Mouse (Mus musculus) heart, postnatal 0 days (tissue): ENCODE data around the gene Galnt10. TPM values are rescaled to one million over a fixed set of nuclear protein-coding genes. Genes with fewer than 3 reads are reported as not detected.

ENCODE experiments used
- ATAC-seq: fragments of 200-750 bp; cut with Nextera tagmentation; 2 replicates; pipeline ENCODE4 v1.8.0; 2017; ENCODE audit warnings: low read depth, moderate number of reproducible peaks, moderate library complexity; ENCODE audit not compliant: insufficient read depth
- DNase-seq: peaks from one replicate; pipeline ENCODE4 v3.0.0-alpha.2; 2016; ENCODE audit warnings: low spot score
- H3K27ac ChIP-seq: fragments of 300-500 bp; sonication (generic); 2 replicates; pipeline ENCODE4 v1.5.1; 2014; ENCODE audit warnings: low read depth, mild to moderate bottlenecking
- H3K27me3 ChIP-seq: fragments of 300-500 bp; sonication (generic); 2 replicates; pipeline ENCODE4 v1.6.1; 2014; ENCODE audit warnings: low read length, mixed read lengths; ENCODE audit not compliant: control insufficient read depth, insufficient read depth
- H3K36me3 ChIP-seq: fragments of 300-500 bp; sonication (generic); replicated peaks from 2 replicates; pipeline ENCODE4 v1.6.1; 2014; ENCODE audit warnings: low read length, mixed read lengths; ENCODE audit not compliant: control insufficient read depth, insufficient read depth
- H3K4me1 ChIP-seq: fragments of 300-500 bp; sonication (generic); 2 replicates; pipeline ENCODE4 v1.6.1; 2014; ENCODE audit warnings: antibody characterized with exemption; ENCODE audit not compliant: control insufficient read depth, insufficient read depth
- H3K4me2 ChIP-seq: fragments of 300-500 bp; sonication (generic); 2 replicates; pipeline ENCODE4 v1.6.1; 2014; ENCODE audit warnings: low read depth, mild to moderate bottlenecking, low read length, moderate library complexity
- H3K4me3 ChIP-seq: fragments of 300-500 bp; sonication (generic); 2 replicates; pipeline ENCODE4 v1.5.1; 2014; ENCODE audit warnings: low read depth, low read length
- H3K9ac ChIP-seq: fragments of 300-500 bp; sonication (generic); replicated peaks from 2 replicates; pipeline ENCODE4 v1.6.1; 2014; ENCODE audit warnings: low read depth, low read length, mixed read lengths
- H3K9me3 ChIP-seq: fragments of 300-500 bp; sonication (generic); replicated peaks from 2 replicates; pipeline ENCODE4 v1.6.1; 2016; ENCODE audit warnings: low read length; ENCODE audit not compliant: control insufficient read depth
- CTCF ChIP-seq: IDR thresholded peaks from 2 replicates; pipeline ENCODE4 v1.5.1; 2016; ENCODE audit warnings: antibody characterized with exemption, control low read depth, low read depth
- EP300 ChIP-seq: IDR thresholded peaks from 2 replicates; pipeline ENCODE4 v1.6.1; 2016; ENCODE audit warnings: antibody characterized with exemption, low read depth
- WGBS: fragments of 180-500 bp; shearing (Covaris S2); extraction: QIAGEN DNeasy Blood & Tissue Kit; methylation state at CpG from one replicate; pipeline ENCODE4 v1.1.7; 2014; 5-methylcytosine and 5-hydroxymethylcytosine counted together
- polyA plus RNA-seq: library from polyadenylated mRNA; unstranded; fragments of >200 nt; fragmentation: Nextera tagmentation; extraction: Ambion mirVana; gene quantifications from 2 replicates; pipeline ENCODE4 v1.2.1, GENCODE M21; 2015
- total RNA-seq: library from RNA; depleted of rRNA; stranded (reverse); fragments of >200 nt; gene quantifications from 2 replicates; pipeline ENCODE4 v1.2.3, GENCODE M21; 2014; ENCODE audit warnings: low replicate concordance

Galnt10 gene
- total and polyA plus RNA-seq, 2 experiments from 2014 or later = 3.4 to 4.3 TPM

DNA sequence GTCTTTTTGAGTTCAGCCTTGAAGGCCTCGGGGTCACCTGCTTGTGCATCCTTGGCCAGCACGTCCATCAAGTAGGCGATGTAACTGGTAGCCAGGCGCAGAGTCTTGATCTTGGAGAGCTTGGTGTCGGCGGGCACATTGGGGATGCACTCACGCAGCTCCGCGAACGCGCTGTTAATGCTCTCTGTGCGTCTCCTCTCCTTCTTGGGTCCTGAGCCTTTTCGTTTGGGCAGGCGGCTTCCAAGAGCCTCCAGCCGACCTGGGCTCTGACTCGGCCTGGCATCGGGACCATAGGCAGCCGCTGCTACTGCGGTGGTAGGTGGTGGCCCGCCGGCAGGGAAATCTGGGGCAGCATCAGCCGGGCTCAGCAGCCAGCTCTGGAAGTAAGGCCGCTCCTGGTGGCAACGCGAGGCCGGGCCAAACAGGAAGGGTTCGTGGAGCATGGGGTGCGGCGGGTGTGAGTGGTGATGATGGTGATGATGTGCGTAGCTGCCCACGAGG is 186.1 kb downstream of the Galnt10 start:
- WGBS = 15% methylated on average over 31 of the region's 31 CpGs
- TF ChIP-seq CTCF (no peak), EP300 (no peak)
- no peaks in the 10 kb centered on the region for H3K36me3 ChIP-seq
- peak overlapping the region; percentile 37 for H3K4me3 ChIP-seq
- H3K27ac ChIP-seq = peak overlapping the region; percentile 50; the same call in 1 of the 2 replicates
- peak overlapping the region; percentile 48 for H3K4me2 ChIP-seq
- no peak for ATAC-seq
- no peak for DNase-seq
- peaks cover 89% of the 10 kb centered on the region for H3K27me3 ChIP-seq
- H3K9me3 ChIP-seq = no peaks in the 10 kb centered on the region
- H3K4me1 ChIP-seq = peaks cover 14% of the 10 kb centered on the region
- H3K9ac ChIP-seq = 0 out of 2 replicates have a peak overlapping the region, but pooled peaks have one; percentile 35

DNA sequence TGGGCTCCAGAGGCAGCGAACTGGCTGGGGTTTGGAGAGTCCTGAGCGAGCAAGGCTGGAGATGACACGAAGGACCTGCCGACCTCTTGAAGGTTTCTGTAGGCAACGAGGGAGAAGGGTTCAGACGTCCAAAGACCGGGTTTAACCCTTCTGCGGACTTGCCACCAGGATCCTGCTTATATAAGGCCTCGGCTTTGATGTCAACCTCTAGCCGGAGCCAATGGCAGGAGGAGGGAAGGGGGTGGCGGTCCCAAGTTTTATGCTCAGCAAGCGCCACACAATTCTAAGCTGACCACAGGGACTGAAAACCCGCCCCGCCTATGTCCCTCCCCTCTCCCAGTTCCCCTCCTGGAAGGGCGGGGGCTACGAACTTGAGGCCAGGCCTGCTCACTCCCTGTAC is 186.6 kb downstream of the Galnt10 start:
- no peak for DNase-seq
- Histone ChIP-seq H3K36me3 (no peaks in the 10 kb centered on the region), H3K27ac (peak overlapping the region; percentile 50; the same call in 1 of the 2 replicates), H3K9me3 (no peaks in the 10 kb centered on the region), H3K27me3 (peaks cover 94% of the 10 kb centered on the region), H3K4me3 (peak overlapping the region; percentile 37), H3K4me1 (peaks cover 14% of the 10 kb centered on the region), H3K9ac (no peak overlapping the region), H3K4me2 (peak overlapping the region; percentile 48)
- TF ChIP-seq CTCF (no peak), EP300 (no peak)
- 34% methylated on average over 16 of the region's 16 CpGs for WGBS
- ATAC-seq = peak; percentile 40; the same call in 1 of the 2 replicates

DNA sequence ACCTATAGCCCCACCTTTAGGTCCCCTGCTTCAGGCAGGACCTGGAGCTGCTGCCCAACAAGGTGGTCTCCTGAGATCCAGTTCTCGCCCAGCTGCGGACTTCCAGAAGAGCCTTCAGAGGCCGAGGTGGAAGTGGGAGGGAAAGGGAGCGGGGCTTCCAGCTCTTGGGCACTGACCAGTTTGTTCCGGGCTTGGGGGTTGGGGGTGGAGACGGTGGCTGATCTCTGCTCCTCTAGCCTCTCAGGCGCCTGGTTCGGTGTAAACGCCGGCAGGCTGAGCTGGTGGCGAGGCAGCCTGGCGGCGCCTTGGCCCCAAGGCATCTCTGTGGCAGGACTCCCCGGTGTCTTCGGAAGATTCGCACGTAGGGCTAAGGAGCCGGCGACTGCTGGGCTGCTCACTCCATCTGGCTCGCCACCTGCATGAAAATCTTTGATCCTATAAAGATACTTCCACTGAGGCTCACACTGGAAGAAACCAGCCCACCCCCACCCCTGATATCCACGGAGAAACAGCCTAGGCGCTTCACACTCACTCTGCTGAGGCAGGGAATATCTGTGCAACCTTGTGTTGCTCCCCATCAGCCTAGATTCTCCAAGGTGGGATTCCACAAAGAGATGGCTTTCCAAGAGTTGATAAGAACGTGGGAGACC is 187.4 kb downstream of the Galnt10 start, which contains the start of gene Hand1:
Gene Hand1 (minus strand): TSS at position 267 of the 650 bp plus-strand sequence.
- DNase-seq = no peak
- Histone ChIP-seq H3K4me3 (peak within 1 kb of the TSS; percentile 37), H3K27me3 (peaks cover 95% of the 10 kb centered on the region), H3K9me3 (no peaks in the 10 kb centered on the region), H3K36me3 (no peaks in the 10 kb centered on the region), H3K4me2 (peak within 1 kb of the TSS; percentile 48), H3K27ac (peak within 1 kb of the TSS; percentile 50; the same call in 1 of the 2 replicates), H3K4me1 (peaks cover 12% of the 10 kb centered on the region), H3K9ac (no peak within 1 kb of the TSS)
- ATAC-seq = no peak
- 31% methylated on average over 23 of the region's 23 CpGs for WGBS
- no peak for TF ChIP-seq CTCF
- TF ChIP-seq EP300 = no peak

DNA sequence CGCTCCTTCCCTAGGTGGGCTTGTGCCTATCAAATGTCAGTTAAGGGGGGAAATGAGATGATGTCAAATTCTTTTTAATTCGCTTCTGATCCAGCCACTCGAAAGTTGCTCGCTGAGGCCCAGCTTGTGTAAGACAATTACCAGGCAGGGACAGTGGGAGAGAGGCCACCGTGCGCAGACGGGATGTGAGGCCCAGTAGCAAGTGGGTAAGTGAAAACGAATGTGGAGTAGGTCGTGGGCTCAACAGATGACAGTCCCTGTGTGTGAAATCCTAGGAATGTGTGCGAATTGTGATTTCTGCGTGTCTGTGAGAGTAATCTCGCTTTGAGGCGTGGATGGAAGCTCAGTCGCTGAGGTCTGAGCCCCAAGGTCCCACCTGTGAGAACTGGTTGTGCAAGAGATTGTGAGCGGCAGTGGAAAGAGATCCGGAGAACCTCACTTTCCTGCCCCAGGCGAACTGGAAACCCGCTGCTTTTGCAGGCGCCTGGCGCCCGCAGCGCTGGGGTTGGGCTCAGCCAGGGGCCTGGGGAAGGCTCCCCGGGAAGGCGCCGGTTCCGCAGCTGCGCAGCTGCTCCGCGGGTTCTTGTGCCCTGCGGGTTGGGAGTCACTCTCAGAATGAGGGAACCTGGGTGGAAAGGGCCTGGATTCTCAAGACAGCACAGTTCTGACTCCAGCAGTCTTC is 188.2 kb downstream of the Galnt10 start:
- Histone ChIP-seq H3K27me3 (peaks cover 97% of the 10 kb centered on the region), H3K4me1 (peaks cover 8% of the 10 kb centered on the region; the same call in 1 of the 2 replicates), H3K9ac (no peak overlapping the region), H3K9me3 (no peaks in the 10 kb centered on the region), H3K4me2 (peak overlapping the region; percentile 26), H3K27ac (no peak overlapping the region), H3K36me3 (no peaks in the 10 kb centered on the region), H3K4me3 (peak overlapping the region; percentile 1; the same call in 1 of the 2 replicates)
- 18% methylated on average over 30 of the region's 30 CpGs for WGBS
- ATAC-seq (no peak), DNase-seq (no peak)
- TF ChIP-seq EP300 = no peak
- no peak for TF ChIP-seq CTCF

DNA sequence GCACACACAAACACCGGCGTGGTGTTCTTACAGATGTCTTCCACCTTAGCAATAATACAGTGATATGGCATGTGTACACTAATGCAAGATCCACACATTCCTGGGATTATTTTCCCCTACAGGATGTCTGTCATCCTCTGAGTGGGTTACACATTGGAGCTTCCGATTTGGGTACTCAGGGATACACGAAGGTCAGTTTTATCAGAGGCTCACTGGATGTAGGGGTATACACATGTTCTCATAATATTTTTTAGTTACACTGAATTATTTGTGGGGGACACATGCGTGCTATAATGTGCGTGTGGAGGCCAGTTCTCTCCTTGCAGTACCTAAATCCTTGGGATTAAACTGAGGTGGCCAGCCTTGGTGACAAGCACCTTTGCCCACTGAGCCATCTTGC is 188.8 kb downstream of the Galnt10 start:
- ATAC-seq = no peak
- 37% methylated on average over 6 of the region's 6 CpGs for WGBS

More for the DNA sequence above, 188.8 kb downstream of the Galnt10 start:
- no peak for DNase-seq
- H3K9ac ChIP-seq = no peak overlapping the region
- TF ChIP-seq EP300 (no peak), CTCF (no peak)
- H3K27ac ChIP-seq = no peak overlapping the region
- H3K4me3 ChIP-seq = no peak overlapping the region
- no peaks in the 10 kb centered on the region for H3K9me3 ChIP-seq
- peaks cover 97% of the 10 kb centered on the region for H3K27me3 ChIP-seq
- peaks cover 5% of the 10 kb centered on the region; the same call in 1 of the 2 replicates for H3K4me1 ChIP-seq
- peak overlapping the region; percentile 26; the same call in 1 of the 2 replicates for H3K4me2 ChIP-seq
- no peaks in the 10 kb centered on the region for H3K36me3 ChIP-seq
